Mouse (Mus musculus) c-Kit-positive CD71-positive TER-119-positive erythroid progenitor cells, embryonic 14.5 days (primary cell): Measurements from ENCODE around the gene Noxa1.
A peak's percentile ranks its signal among the peaks of the same experiment; 100 is the strongest.

Experiments used
- DNase-seq: peaks from one replicate; pipeline ENCODE4 v3.0.0-alpha.2; 2013; ENCODE audit warnings: low spot score

The Noxa1 gene

DNA sequence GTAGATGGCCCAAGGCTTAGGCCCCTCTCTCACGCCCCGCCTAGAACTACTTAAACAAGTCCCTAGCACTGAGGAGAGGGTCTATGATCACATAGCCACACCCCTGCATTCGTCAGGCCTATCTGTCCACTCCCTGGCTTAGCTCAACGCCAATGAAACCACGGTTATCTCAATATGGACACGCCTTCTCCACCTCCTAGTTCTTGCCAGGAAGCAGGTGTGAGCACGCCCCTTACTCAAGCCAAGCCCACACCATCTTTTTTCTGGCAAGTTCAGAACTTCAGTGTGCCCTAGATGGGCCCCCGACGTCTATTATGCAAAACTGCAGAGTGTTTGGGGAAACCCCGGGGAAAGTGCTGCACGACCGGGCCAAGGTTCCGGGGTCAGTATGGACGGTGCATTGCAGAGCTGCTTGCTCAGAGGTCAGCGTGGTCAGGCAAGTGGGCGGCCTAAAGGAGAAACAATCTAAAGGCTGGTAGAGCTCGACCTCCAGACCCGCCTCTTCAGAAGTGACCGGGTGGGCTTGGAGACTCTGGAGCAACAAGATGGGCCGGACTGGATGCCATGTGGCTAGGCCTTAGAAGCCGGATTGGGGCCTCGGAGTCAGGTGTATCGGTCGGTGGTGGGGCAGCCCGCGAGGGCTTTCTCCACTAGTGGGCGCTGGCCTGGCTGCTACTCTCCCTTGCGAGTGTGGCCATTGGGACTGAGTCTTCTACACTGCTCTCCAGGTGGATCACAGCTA, at the start of gene Noxa1:
Gene Noxa1 (minus strand): TSS at position 41 of the 742 bp plus-strand sequence.
- DNase-seq, result no peak

DNA sequence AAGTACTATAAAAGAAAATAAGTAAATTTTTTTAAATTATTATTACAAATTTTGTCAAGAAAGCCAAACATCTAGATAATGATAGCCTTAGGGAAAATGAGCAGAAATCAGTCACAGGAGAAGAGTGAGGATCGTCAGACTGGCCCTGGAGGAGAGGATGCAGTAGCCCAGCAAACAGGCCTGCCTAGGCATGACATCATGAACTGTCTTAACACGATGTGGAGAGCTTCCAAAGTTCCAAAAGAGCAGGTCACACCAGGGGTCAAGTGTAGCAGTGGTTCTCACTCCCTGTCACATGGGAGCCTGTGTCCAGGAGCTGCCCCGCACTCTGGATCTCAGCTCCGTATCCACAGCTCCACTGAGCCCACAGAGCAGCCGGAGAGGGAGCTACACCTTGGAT, 47.0 kb upstream of the Noxa1 start:
- no peak for DNase-seq

DNA sequence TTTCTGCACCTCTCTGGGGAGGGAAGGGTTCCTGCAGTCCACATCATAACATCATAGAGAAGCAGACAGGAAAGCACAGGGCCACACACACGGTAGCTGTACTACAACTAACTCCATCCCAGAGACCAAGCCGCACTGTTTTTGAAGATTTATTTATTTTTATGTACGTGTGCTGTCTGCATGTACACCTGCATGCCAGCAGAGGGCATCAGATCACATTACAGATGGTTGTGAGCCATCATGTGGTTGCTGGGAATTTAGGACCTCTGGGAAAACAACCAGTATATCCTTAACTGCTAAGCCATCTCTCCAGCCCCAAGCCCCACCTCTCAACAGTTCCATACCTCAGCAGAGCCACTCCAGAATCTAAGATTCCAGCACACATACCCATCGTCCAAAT, 46.2 kb upstream of the Noxa1 start:
- DNase-seq, result no peak

DNA sequence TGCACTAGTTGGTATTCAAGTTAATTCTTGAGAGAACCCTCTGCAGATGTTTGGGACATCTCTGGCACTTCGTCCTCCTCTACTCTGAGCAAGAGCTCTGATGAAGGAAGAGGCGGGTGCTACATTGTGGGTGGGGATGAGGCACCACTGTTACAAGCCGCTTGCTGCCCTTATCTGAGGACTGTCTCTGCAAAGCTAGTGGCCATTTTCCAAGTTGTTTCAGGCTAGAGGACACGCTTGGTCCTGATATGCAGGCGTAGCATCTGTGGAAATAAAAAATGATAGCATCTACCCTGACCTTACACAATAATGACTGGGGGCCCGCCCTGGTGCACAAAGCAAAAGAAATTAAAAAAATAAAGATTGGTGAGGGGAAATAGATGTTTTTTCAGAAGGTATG, 42.9 kb upstream of the Noxa1 start:
- peak; percentile 74 for DNase-seq

DNA sequence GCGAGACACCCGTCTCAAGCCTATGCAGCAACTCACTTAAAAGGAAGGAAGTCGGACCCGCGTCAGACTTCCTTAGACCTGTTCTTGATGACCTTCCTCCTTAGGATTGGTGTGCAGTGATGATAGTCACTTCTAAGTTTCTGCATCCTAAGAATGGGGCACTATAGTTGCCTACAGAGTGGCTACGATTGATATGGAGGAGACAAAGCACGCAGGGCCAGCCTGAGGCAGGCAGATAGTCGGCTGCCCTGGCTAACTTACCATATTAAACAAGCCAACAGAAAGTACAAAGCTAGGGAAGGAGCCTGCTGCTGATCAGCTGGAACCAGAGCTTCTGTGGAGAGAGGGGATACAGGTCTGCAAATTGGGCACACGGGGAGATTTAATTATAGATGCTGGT, 36.7 kb upstream of the Noxa1 start:
- peak; percentile 57 for DNase-seq

DNA sequence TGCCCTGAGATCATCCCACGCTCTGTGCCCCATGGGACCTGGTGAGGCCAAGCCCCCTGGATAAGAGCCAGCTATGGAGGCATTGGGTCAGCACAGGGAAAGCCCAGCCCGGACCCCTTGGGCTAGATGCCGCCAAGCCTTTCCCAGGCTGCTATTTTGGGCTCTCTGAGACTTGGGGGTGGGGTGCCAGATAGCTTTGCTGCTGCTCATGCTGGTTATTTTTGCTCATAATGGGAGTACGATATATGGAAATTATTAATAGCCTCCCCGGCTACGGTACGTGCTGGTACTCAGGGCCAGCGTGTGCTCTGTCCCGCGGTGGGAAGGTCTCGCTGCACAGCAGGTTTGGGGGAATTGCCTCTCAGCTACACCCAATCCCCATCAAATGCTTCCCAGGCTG, 33.1 kb upstream of the Noxa1 start:
- DNase-seq, result no peak

DNA sequence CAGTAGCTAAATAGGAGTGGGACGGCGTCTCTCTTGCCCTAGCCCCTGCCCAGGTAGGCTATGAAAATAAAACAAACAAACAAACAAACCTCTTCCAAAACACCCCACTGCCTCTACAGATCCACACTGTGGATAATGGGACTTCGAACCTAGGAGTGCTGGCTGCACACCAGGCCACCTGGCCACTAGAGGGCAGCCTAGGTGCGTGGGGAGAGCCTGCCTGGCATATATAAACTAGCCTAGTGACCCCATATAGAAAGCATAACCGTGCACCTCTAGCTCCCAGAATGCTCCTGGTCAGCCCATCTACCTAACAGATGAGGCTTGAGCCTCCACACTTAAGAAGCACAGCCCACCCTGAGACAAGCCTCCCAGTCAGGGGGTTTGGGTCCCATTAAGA, 32.3 kb upstream of the Noxa1 start:
- DNase-seq, result peak; percentile 72

DNA sequence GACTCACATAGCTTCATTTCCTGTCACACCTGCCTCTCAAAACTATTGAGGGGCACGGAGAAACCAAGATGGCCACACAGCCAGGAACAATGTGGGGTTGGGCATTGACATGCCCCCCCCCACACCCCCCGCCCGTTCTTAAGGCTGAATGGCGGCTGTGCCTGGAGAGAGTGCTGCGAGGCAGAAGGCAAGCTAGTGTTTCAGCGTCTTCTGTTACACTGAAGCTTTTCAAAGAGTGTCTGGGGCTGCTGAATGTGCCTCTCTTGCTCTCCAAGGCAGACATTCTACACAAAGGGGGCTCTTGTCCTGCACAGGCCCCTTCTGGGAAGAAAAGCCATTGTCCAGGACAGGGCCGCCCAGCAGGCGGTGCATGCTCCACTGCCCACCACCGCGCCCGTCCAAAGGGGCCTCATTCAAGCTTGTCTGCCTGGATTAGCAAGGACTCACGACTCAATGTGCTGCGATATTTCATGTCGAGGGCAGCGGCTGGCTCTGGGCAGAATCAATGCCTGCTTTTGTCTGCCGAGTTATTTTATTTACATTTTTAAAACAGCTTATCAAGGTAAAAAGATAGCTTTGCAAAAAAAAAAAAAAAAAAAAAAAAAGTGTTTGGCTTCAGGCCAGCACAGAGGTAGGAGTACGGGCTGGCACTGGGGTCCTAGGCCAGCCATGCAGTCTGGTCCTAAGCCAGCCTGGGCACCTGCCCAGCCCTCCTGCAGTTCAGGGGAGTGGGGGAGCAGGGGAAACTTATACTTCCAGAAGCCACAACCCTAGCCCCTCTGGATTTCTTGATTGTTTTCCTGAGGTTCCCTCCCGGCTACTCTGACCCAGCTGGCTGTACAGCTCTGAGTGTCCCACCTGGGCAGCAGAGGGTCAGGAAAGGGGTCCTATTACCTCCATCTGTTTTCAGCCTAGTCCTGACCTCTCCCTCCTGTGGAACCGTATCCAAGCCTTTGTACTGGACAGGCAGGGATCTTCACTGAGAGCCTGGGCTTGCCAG, 31.4 kb upstream of the Noxa1 start:
- no peak for DNase-seq

DNA sequence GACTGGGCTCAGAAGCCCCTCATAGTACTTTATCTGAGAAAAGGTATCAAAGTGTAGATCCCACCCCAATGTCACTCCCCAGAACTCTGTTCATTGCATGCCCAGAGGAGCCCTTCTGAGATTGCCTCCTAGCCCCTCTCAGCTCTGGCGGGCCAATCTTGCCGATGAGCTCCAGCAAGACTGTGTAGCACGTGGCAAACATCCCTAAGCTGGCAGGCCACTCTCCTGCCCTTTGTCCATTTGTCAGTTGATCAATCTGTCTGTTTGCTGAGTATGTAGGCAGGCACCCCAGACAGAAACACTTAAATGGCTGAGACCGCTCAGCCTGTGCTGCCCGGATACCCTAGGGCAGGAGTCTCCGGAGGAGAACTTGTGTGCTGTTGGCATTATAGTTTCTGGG, 30.2 kb upstream of the Noxa1 start:
- no peak for DNase-seq

DNA sequence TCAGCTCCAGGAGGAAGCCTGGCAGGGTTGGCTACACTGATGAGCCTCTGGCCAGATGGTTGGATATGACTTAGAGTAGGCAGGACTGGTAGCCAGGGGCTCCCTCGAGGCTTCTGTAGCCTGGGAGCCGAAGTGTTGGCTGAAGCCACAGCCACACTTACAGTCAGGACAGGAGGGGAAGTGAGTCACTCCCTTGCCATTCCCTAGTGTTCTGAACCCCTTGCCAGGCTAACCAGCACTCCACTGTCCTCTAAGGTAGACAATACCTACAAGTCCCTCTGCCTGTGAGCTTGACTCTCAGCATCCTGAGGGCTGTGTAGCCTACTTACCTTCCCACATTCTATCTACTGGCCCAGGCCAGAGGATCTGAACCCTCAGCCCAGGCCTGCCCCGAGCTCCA, 29.5 kb upstream of the Noxa1 start:
- no peak for DNase-seq

DNA sequence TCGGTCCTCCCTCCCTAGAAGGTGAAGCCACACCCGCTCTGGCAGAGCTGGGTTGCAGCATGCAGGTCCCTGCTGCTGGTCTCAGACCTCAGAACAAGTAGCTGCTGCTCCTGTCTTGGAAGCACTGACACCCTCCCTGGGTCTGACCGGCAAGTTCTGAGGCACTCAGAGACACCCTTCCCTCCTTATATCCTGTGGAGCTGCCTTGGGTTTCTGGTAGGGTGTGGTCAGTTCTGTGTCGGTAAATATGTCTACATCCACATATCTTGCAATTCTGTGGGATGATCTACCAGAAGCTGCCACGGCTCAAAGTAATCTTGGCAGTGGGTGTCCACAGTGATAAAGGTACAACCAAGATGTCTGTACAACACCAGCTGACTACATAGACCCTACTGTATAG, 28.6 kb upstream of the Noxa1 start:
- no peak for DNase-seq

DNA sequence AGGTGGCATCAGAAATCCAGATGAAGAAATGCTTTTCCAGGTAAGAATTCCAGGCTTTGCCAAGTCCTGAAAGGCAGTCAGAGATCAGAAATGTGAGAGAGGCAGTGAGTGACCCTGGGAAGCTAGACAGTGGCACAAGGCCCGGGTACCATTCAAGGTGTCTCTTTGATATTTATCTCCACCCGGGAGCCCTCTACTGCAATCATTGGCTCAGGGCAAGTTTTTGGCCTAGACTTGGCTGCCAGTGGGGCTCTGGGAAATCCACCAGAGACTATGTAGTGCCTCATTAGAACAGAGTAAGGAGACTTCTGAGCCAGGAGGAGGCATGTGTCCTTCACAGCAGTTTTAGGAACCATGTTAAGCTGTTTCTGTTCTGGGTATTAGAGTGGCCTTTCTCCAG, 27.7 kb upstream of the Noxa1 start:
- no peak for DNase-seq

DNA sequence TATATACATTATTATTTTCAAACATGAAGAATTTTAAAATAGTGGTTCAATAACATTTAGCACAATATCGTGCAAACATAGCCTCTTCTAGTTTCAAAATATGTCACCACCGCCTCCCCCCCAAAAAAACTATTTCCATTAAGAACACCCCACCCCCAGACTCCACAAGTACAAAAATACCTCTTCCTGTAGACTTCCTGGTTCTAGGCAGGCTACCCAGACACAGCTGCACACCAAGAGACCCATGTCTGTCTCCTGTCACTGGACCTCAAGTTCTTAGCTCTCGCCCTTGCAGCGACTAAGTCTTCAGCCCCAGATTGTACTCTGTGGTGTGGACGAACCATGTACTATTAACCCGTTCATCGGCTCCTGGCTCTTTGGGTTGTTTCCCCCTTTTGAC, 26.0 kb upstream of the Noxa1 start:
- no peak for DNase-seq

DNA sequence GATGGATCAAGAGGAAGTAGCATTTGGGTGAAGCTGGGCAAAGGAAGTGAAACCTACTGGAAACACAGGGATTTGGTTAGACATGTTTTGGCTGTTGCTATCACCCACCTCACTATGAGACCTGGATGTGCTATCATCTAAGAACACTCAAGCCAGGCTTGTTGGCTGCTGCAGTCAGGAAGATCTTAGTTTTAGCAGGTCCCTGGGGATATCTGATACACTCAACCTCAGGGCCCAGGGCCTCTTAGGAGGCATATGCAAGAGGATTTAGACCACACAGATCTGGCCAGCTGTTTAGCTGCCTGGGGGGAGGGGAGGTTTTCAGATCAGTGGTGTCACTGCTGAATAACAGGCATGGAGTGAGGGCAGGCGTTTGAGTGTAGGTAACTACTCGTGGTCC, 20.5 kb upstream of the Noxa1 start:
- DNase-seq, result peak; percentile 57

DNA sequence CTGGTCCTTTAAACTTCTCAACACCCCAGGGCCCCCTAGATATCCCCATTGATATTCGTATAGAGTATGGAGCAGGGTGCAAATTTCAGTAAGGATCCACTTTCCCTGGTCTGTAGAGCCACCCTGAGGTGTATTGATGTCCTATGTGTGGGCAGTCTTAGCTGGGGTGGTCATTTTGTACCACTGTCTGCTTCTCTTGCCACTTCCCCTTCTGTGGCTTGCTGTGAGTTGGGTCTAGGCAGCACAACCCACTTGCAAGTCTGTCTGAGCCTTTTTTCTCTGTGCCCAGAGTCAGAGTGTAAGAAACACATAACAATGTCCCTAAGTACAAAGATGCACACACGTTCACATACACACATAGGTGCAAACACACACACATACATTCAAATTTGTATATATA, 19.4 kb upstream of the Noxa1 start:
- DNase-seq, result no peak

DNA sequence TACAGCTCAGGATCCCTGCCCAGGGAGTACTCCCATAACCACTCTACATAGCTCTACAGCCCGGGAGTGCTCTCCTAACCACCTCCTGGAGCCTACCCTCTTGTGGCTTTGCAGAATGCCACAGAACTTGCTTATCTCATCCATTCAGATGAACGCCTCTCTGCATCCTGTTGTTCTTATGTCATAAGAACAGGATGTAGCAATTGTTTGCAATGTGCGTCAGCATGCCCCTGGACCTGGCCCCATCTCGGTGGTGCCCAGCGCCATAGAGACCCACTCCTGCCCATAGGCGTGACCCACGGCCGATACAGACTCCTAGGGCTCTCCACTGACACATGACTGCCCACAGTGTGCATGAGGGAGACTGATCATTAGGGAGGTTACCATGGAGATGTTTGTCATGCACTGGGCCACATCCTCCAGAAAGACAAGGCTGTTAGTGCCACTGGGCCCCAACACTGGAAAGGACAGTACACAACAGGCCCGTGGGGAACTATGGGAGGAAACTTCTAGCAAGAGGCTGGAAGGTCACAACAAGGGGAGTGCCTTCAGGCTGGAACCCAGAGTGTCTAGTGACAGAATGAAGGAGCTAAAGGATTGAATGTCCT, 16.3 kb upstream of the Noxa1 start:
- peak; percentile 37 for DNase-seq

DNA sequence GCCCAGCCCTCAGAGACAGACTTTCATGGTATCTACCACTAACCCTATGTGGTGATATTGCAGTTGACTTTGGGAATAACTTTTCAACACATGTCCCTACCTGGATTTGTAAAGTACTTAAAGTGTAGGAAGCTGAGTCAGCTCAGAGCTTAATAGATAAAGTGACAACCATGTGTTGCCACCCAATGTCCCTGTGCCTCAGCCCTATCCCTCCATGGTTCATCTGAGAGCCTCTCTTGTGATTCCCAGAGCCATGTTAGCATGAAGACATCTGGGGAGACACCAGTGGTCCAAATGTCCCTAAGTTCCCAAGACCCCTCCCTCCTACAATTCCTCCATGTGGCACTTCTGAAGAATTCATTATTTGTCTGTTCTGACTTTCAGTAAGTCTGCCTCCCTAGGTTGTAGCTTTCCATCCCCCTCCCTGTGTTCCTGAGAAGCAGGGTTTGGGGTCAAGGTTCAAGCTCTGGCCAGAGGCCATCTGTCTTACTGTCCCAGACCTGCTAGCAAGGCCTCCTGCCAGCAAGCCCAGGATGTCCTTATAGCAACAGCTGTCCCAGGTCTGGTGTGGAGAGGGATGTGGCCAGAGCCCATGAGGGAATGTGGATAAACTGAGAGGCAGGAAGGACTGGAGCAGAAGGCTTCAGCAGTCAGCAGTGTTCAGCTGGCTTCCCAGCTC, 15.7 kb upstream of the Noxa1 start:
- DNase-seq, result no peak

DNA sequence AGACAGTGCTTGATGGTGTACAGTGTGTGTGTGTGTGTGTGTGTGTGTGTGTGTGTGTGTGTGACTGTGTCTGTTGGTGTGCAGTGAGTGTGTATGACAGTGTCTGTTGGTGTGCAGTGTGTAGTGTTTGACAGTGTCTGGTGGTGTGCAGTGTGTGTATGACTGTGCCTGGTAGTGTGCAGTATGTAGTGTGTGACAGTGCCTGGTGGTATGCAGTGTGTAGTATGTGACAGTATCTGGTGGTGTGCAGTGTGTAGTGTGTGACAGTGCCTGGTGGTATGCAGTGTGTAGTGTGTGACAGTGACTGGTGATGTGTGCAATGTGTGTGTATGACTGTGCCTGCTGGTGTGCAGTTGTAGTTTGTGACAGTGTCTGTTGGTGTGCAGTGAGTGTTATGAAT, 14.5 kb upstream of the Noxa1 start:
- DNase-seq, result no peak

DNA sequence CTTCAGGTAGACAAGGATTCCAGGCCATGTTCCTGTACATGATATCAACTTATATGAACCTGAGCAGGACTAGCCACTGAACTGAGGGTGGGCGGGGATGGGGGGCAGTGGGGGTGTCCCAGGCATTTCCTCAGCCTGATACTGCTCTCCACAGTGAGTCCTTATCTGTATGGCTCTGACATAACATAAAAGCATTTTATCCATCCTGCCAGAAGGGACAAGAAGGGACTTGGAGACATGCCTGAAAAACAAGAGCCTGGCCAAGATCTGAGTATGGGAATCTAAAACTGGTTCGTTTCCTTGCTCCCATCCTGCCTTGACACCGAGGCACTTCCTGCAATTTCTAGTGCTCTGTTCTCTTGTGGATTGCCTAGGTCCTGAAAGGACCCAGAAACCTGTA, 11.1 kb upstream of the Noxa1 start:
- no peak for DNase-seq

DNA sequence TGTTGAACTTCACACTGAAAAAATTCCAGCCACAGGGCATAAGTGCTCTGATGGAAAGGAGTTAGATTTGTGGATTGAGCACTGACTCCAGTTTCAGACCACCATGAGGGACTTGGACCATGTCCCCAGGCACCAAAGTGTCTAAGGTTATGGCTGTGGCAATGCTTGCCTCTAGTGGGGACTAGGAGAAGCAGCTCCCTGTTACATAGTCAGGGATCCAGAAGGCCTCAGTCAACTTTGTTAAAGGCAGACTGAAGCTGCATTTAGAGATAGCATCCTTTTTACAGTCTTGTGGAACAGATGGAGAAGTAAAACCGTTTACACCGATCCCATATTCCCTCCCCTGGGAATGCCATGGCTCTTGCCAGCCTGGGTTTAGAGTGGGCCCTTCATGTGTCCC, 9.2 kb upstream of the Noxa1 start:
- no peak for DNase-seq

DNA sequence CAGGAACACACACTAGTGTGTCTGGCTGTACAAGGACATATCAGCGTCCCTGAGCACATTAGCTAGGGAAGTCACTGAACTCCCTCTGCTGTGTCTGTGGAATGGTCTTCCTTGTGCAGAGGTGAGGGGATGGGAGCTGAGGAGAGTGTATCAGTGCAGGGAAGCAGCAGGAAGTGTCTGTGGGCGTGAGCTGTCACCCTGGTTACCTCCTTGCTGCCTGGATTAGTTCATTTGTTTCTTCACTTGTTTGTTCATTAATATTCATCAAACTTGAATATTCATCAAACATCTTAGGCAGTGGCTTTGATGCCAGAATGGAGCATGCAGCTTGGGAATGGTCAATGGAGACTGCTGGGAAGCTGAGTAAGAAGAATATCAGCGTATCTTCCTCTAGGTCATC, 4.8 kb upstream of the Noxa1 start:
- DNase-seq, result no peak

DNA sequence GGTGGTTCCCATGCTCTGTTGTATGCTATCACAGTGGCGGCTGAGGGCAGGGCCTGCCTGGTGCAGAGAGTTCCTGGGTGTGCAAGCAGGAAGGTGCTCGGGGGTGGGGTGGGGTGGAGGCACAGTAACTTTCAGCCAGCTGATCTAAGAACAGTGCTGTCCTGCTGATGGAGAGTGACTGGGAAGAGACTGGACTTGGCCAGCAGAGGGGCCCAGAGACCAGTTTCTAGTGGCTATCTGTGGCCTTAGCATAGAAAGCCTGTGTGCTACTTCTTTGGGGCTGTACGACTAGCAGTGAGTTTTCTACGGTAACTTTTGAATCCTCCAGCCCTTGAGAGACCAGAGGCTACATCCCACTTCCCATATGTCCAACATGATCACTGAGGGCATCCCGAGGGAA, 4.0 kb upstream of the Noxa1 start:
- no peak for DNase-seq
